ENCODE assay signal across 8 mouse cellular contexts in genomic region chr10:7682249-7682648, GRCm38 (mm10). TPM values are rescaled to one million over a fixed set of nuclear protein-coding genes. Genes with fewer than 3 reads are reported as not detected.
DNase-seq lines count a peak whose midpoint lies in the region; ATAC-seq and TF ChIP-seq lines count a peak whose summit lies in the region.

No protein-coding gene starts in this region.

- 33% methylated on average over 3 of the region's 3 CpGs for WGBS in heart, embryonic 16.5 days
- WGBS in liver, embryonic 16.5 days (ENCODE audit: insufficient replicate concordance) = 29% methylated on average over 3 of the region's 3 CpGs

- no peak for ATAC-seq in heart, embryonic 16.5 days (replicated peaks; ENCODE audit: extremely low read depth, insufficient read depth, low FRiP score)
- ATAC-seq in liver, embryonic 16.5 days (ENCODE audit: low read depth) = no peak

- no peaks in the 10 kb centered on the region for H3K4me1 ChIP-seq in ES-Bruce4 (ENCODE audit: control insufficient read depth, insufficient read depth, low read length)
- peaks cover 28% of the 10 kb centered on the region for H3K4me1 ChIP-seq in heart, embryonic 16.5 days (ENCODE audit: control insufficient read depth, insufficient read depth, low read length)
- peaks cover 25% of the 10 kb centered on the region for H3K4me1 ChIP-seq in liver, embryonic 16.5 days (ENCODE audit: control insufficient read depth, low read depth, low read length)

- H3K27me3 ChIP-seq in ES-Bruce4 (ENCODE audit: control insufficient read depth, insufficient read depth, low read length, poor library complexity, severe bottlenecking) = no peaks in the 10 kb centered on the region
- H3K27me3 ChIP-seq in heart, embryonic 16.5 days (ENCODE audit: control insufficient read depth, insufficient read depth, low read length) = no peaks in the 10 kb centered on the region
- H3K27me3 ChIP-seq in liver, embryonic 16.5 days (ENCODE audit: control insufficient read depth, insufficient read depth, low read depth, low read length) = no peaks in the 10 kb centered on the region

- 0 out of 2 replicates have a peak overlapping the region, but pooled peaks have one; percentile 99 for H3K9ac ChIP-seq in ES-Bruce4 (ENCODE audit: low read depth, poor library complexity, severe bottlenecking)
- peak overlapping the region; percentile 100 for H3K9ac ChIP-seq in heart, embryonic 16.5 days (ENCODE audit: low read length)
- H3K9ac ChIP-seq in liver, embryonic 16.5 days (ENCODE audit: low read depth, low read length) = peak overlapping the region; percentile 96

- H3K4me3 ChIP-seq in ES-Bruce4 (ENCODE audit: low read depth, low read length) = no peak overlapping the region
- H3K4me3 ChIP-seq in heart, embryonic 16.5 days (ENCODE audit: low read length) = peak overlapping the region; percentile 95
- H3K4me3 ChIP-seq in liver, embryonic 16.5 days (ENCODE audit: low read depth, low read length) = peak overlapping the region; percentile 86

- no peak overlapping the region for H3K27ac ChIP-seq in ES-Bruce4 (ENCODE audit: insufficient read depth, low read length)
- H3K27ac ChIP-seq in heart, embryonic 16.5 days (ENCODE audit: low read length) = 0 out of 2 replicates have a peak overlapping the region, but pooled peaks have one; percentile 13
- H3K27ac ChIP-seq in liver, embryonic 16.5 days (ENCODE audit: low read length) = no peak overlapping the region

- TF ChIP-seq CTCF in ES-Bruce4 (IDR thresholded peaks at IDR 0.05; ENCODE audit: low read depth, low read length) = no peak

- no peak for TF ChIP-seq POLR2A in ES-Bruce4 (IDR thresholded peaks at IDR 0.05; ENCODE audit: insufficient read depth, low read length)

- DNase-seq in heart, adult 11 months = peak; percentile 72
- DNase-seq in heart, adult 18-20 months = no peak
- DNase-seq in adrenal gland, adult 8-10 months = no peak
- no peak for DNase-seq in adrenal gland, postnatal 25 days
- DNase-seq in Muller cell, postnatal 12 days (ENCODE audit: inconsistent ontology term) = no peak

- TF ChIP-seq EP300 in ES-Bruce4 (IDR thresholded peaks at IDR 0.05; ENCODE audit: insufficient read depth, low read depth, low read length) = no peak

- H3K9me3 ChIP-seq in ES-Bruce4 (replicated peaks; ENCODE audit: control insufficient read depth, insufficient read depth, low read length, poor library complexity, severe bottlenecking) = no peaks in the 10 kb centered on the region
- no peaks in the 10 kb centered on the region for H3K9me3 ChIP-seq in heart, embryonic 16.5 days (replicated peaks; ENCODE audit: control insufficient read depth, low read length)
- H3K9me3 ChIP-seq in liver, embryonic 16.5 days (replicated peaks; ENCODE audit: control insufficient read depth, low read length) = no peaks in the 10 kb centered on the region

- peaks cover 22% of the 10 kb centered on the region for H3K36me3 ChIP-seq in ES-Bruce4 (ENCODE audit: control insufficient read depth, insufficient read depth, low read length, poor library complexity, severe bottlenecking)
- H3K36me3 ChIP-seq in heart, embryonic 16.5 days (ENCODE audit: control insufficient read depth, insufficient read depth) = peaks cover 9% of the 10 kb centered on the region; the same call in 1 of the 2 replicates
- peaks cover 9% of the 10 kb centered on the region; the same call in 1 of the 2 replicates for H3K36me3 ChIP-seq in liver, embryonic 16.5 days (ENCODE audit: control insufficient read depth, insufficient read depth)

- H3K4me2 ChIP-seq in heart, embryonic 16.5 days (ENCODE audit: low read depth, low read length) = peak overlapping the region; percentile 83
- peak overlapping the region; percentile 70 for H3K4me2 ChIP-seq in liver, embryonic 16.5 days (ENCODE audit: low read depth, low read length)

RNA-seq across cellular contexts. Expression of gene Lats1, which starts 1.2 kb away (rescaled TPM):
- total RNA-seq in heart, adult 18-20 months (2021) = 10 to 100 TPM in 1 of 2 experiments, 1 to 10 TPM in 1; 8.8 to 11.6 TPM
- polyA plus RNA-seq in ES-Bruce4 (2011; ENCODE audit: insufficient read depth, insufficient read length, low read depth, missing spikeins) = 18.9 and 22.0 TPM in 2 replicates
- 3.1 TPM in 2 replicates for polyA plus RNA-seq in heart, embryonic 16.5 days (2015; fragmentation: Nextera tagmentation; extraction: Ambion mirVana)
- 2.4 and 2.5 TPM in 2 replicates for polyA plus RNA-seq in liver, embryonic 16.5 days (2015; fragmentation: Nextera tagmentation; extraction: Ambion mirVana)
- 10 to 100 TPM; 47.9 to 54.8 (median 53.3) TPM for total RNA-seq in adrenal gland, adult 8-10 months (2022)
- total RNA-seq in adrenal gland, postnatal 25 days (2021) = 57.5 and 59.5 TPM in 2 replicates

RNA-seq across cellular contexts. Expression of gene Pcmt1, which starts 1.3 kb away (rescaled TPM):
- total RNA-seq in heart, adult 18-20 months (2021) = 100 to 1,000 TPM in 1 of 2 experiments, 10 to 100 TPM in 1; 95.5 to 103 TPM
- polyA plus RNA-seq in ES-Bruce4 (2011; ENCODE audit: insufficient read depth, insufficient read length, low read depth, missing spikeins) = 72.8 and 73.9 TPM in 2 replicates
- 134 and 143 TPM in 2 replicates for polyA plus RNA-seq in heart, embryonic 16.5 days (2015; fragmentation: Nextera tagmentation; extraction: Ambion mirVana)
- polyA plus RNA-seq in liver, embryonic 16.5 days (2015; fragmentation: Nextera tagmentation; extraction: Ambion mirVana) = 83.3 and 94.3 TPM in 2 replicates
- total RNA-seq in adrenal gland, adult 8-10 months (2022) = 10 to 100 TPM; 76.6 to 89.1 (median 83.4) TPM
- total RNA-seq in adrenal gland, postnatal 25 days (2021) = 66.2 and 75.9 TPM in 2 replicates

RNA-seq across cellular contexts. Expression of gene Nup43, which starts 14.9 kb away (rescaled TPM):
- total RNA-seq in heart, adult 18-20 months (2021) = 1 to 10 TPM; 6.7 to 7.3 TPM
- polyA plus RNA-seq in ES-Bruce4 (2011; ENCODE audit: insufficient read depth, insufficient read length, low read depth, missing spikeins) = 92.5 and 99.6 TPM in 2 replicates
- 31.8 and 32.4 TPM in 2 replicates for polyA plus RNA-seq in heart, embryonic 16.5 days (2015; fragmentation: Nextera tagmentation; extraction: Ambion mirVana)
- 17.4 and 20.8 TPM in 2 replicates for polyA plus RNA-seq in liver, embryonic 16.5 days (2015; fragmentation: Nextera tagmentation; extraction: Ambion mirVana)
- total RNA-seq in adrenal gland, adult 8-10 months (2022) = 10 to 100 TPM; 10.8 to 12.1 (median 11.6) TPM
- 12.0 and 14.8 TPM in 2 replicates for total RNA-seq in adrenal gland, postnatal 25 days (2021)

RNA-seq across cellular contexts. Expression of gene Katna1, which starts 43.6 kb away (rescaled TPM):
- total RNA-seq in heart, adult 18-20 months (2021) = 10 to 100 TPM; 13.1 to 13.2 TPM
- 58.4 and 59.1 TPM in 2 replicates for polyA plus RNA-seq in ES-Bruce4 (2011; ENCODE audit: insufficient read depth, insufficient read length, low read depth, missing spikeins)
- 34.1 and 45.5 TPM in 2 replicates for polyA plus RNA-seq in heart, embryonic 16.5 days (2015; fragmentation: Nextera tagmentation; extraction: Ambion mirVana)
- polyA plus RNA-seq in liver, embryonic 16.5 days (2015; fragmentation: Nextera tagmentation; extraction: Ambion mirVana) = 27.0 and 29.2 TPM in 2 replicates
- total RNA-seq in adrenal gland, adult 8-10 months (2022) = 10 to 100 TPM; 32.4 to 35.4 (median 32.6) TPM
- 35.2 and 36.7 TPM in 2 replicates for total RNA-seq in adrenal gland, postnatal 25 days (2021)
